Mouse (Mus musculus): ENCODE data around the gene Tmem125.
A peak's percentile ranks its signal among the peaks of the same experiment; 100 is the strongest.

DNA sequence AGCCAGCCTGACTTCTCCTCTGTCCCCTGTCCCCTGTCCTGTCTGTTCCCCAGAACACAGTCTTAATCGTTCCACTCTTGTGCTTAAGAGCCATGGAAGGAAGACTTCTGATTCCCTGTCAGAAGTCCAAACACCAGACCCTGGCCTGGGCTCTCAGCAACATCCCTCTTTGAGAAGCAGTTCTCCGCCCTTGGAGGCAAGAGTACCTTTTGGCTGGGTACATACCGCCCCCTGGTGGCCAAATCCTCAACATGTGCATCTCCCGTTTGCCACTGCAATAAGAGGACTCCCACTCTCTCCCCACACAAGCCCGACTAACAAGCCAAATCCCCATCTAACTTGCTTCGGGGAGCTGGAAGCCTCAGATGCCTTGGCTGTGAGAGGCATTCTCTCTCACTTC is 32.3 kb upstream of the Tmem125 start:
- TF ChIP-seq CTCF (IDR thresholded peaks at IDR 0.05; ENCODE audit: low read depth, low read length) (peak; percentile 83), POLR2A (IDR thresholded peaks at IDR 0.05; ENCODE audit: extremely low read depth, insufficient read depth, low read length) (no peak)
